Mouse (Mus musculus): ENCODE data around the gene Lbx2. TPM values are rescaled to one million over a fixed set of nuclear protein-coding genes. Genes with fewer than 3 reads are reported as not detected.

Gene Lbx2
- total and polyA plus RNA-seq, 2 experiments from 2014 or later: 0.26 TPM; not detected in 1

GRCm38 (mm10) chr6:83117616-83118015, 31.4 kb downstream of the Lbx2 start:
- no peak overlapping the region for H3K4me3 ChIP-seq (ENCODE audit: low read depth, low read length)
- H3K9me3 ChIP-seq (ENCODE audit: low read length): no peaks in the 10 kb centered on the region
- 90% methylated on average over 13 of the region's 13 CpGs for WGBS
- no peak for TF ChIP-seq CTCF (IDR thresholded peaks at IDR 0.05)
- H3K27ac ChIP-seq (ENCODE audit: low read depth, low read length): no peak overlapping the region
- no peak overlapping the region for H3K9ac ChIP-seq (replicated peaks; ENCODE audit: low read length, poor library complexity, severe bottlenecking)
- peaks cover 9% of the 10 kb centered on the region; the same call in 1 of the 2 replicates for H3K4me1 ChIP-seq (ENCODE audit: insufficient read depth, low read length)
- H3K27me3 ChIP-seq (ENCODE audit: insufficient read depth, low read length): no peaks in the 10 kb centered on the region
- no peak overlapping the region for H3K4me2 ChIP-seq (ENCODE audit: low read depth, low read length, poor library complexity, severe bottlenecking)
- DNase-seq (ENCODE audit: low spot score) (no peak), ATAC-seq (ENCODE audit: low FRiP score) (no peak)
- peaks cover 19% of the 10 kb centered on the region for H3K36me3 ChIP-seq (ENCODE audit: insufficient read depth, low read length)

GRCm38 (mm10) chr6:83118369-83118768, 32.2 kb downstream of the Lbx2 start:
- peaks cover 9% of the 10 kb centered on the region; the same call in 1 of the 2 replicates for H3K4me1 ChIP-seq (ENCODE audit: insufficient read depth, low read length)
- DNase-seq (ENCODE audit: low spot score): no peak
- no peaks in the 10 kb centered on the region for H3K27me3 ChIP-seq (ENCODE audit: insufficient read depth, low read length)
- H3K9ac ChIP-seq (replicated peaks; ENCODE audit: low read length, poor library complexity, severe bottlenecking): no peak overlapping the region
- no peak overlapping the region for H3K27ac ChIP-seq (ENCODE audit: low read depth, low read length)
- TF ChIP-seq CTCF (IDR thresholded peaks at IDR 0.05): no peak; the same call in 1 of the 2 replicates
- no peak for ATAC-seq (ENCODE audit: low FRiP score)
- peaks cover 19% of the 10 kb centered on the region for H3K36me3 ChIP-seq (ENCODE audit: insufficient read depth, low read length)
- no peak overlapping the region for H3K4me3 ChIP-seq (ENCODE audit: low read depth, low read length)
- H3K9me3 ChIP-seq (ENCODE audit: low read length): no peaks in the 10 kb centered on the region
- no peak overlapping the region for H3K4me2 ChIP-seq (ENCODE audit: low read depth, low read length, poor library complexity, severe bottlenecking)
- 83% methylated on average over 11 of the region's 11 CpGs for WGBS

- Histone ChIP-seq H3K36me3 (ENCODE audit: insufficient read depth, low read length) (peaks cover 19% of the 10 kb centered on the region), H3K4me2 (ENCODE audit: low read depth, low read length, poor library complexity, severe bottlenecking) (peak overlapping the region; percentile 95; the same call in 1 of the 2 replicates), H3K27ac (ENCODE audit: low read depth, low read length) (no peak overlapping the region), H3K4me3 (ENCODE audit: low read depth, low read length) (no peak overlapping the region), H3K9me3 (ENCODE audit: low read length) (no peaks in the 10 kb centered on the region), H3K27me3 (ENCODE audit: insufficient read depth, low read length) (no peaks in the 10 kb centered on the region), H3K4me1 (ENCODE audit: insufficient read depth, low read length) (peaks cover 9% of the 10 kb centered on the region; the same call in 1 of the 2 replicates), H3K9ac (replicated peaks; ENCODE audit: low read length, poor library complexity, severe bottlenecking) (no peak overlapping the region)
- no peak for ATAC-seq (ENCODE audit: low FRiP score)
- 83% methylated on average over 14 of the region's 14 CpGs for WGBS
- TF ChIP-seq CTCF (IDR thresholded peaks at IDR 0.05): no peak
- no peak for DNase-seq (ENCODE audit: low spot score)
Observed at GRCm38 (mm10) chr6:83118825-83119733, 32.9 kb downstream of the Lbx2 start.

GRCm38 (mm10) chr6:83119734-83120051, 33.5 kb downstream of the Lbx2 start:
- H3K4me1 ChIP-seq (ENCODE audit: insufficient read depth, low read length): peaks cover 9% of the 10 kb centered on the region; the same call in 1 of the 2 replicates
- no peak overlapping the region for H3K27ac ChIP-seq (ENCODE audit: low read depth, low read length)
- ATAC-seq (ENCODE audit: low FRiP score): no peak
- DNase-seq (ENCODE audit: low spot score): no peak
- H3K27me3 ChIP-seq (ENCODE audit: insufficient read depth, low read length): no peaks in the 10 kb centered on the region
- H3K4me3 ChIP-seq (ENCODE audit: low read depth, low read length): no peak overlapping the region
- no peak for TF ChIP-seq CTCF (IDR thresholded peaks at IDR 0.05)
- WGBS: 48% methylated on average over 7 of the region's 7 CpGs
- no peaks in the 10 kb centered on the region for H3K9me3 ChIP-seq (ENCODE audit: low read length)
- H3K4me2 ChIP-seq (ENCODE audit: low read depth, low read length, poor library complexity, severe bottlenecking): peak overlapping the region; percentile 95
- H3K36me3 ChIP-seq (ENCODE audit: insufficient read depth, low read length): peaks cover 19% of the 10 kb centered on the region
- no peak overlapping the region for H3K9ac ChIP-seq (replicated peaks; ENCODE audit: low read length, poor library complexity, severe bottlenecking)

GRCm38 (mm10) chr6:83120930-83121862, 35.0 kb downstream of the Lbx2 start, which contains the start of gene Wbp1:
TSS of gene Wbp1 (minus strand) at chr6:83121559.
- H3K4me3 ChIP-seq (ENCODE audit: low read depth, low read length): peak within 1 kb of the TSS; percentile 68
- H3K4me2 ChIP-seq (ENCODE audit: low read depth, low read length, poor library complexity, severe bottlenecking): peak within 1 kb of the TSS; percentile 95
- ATAC-seq (ENCODE audit: low FRiP score) (peak; percentile 94), DNase-seq (ENCODE audit: low spot score) (peak; percentile 99)
- peak within 1 kb of the TSS; percentile 94 for H3K27ac ChIP-seq (ENCODE audit: low read depth, low read length)
- peaks cover 19% of the 10 kb centered on the region for H3K36me3 ChIP-seq (ENCODE audit: insufficient read depth, low read length)
- no peaks in the 10 kb centered on the region for H3K9me3 ChIP-seq (ENCODE audit: low read length)
- no peaks in the 10 kb centered on the region for H3K27me3 ChIP-seq (ENCODE audit: insufficient read depth, low read length)
- H3K4me1 ChIP-seq (ENCODE audit: insufficient read depth, low read length): peaks cover 9% of the 10 kb centered on the region; the same call in 1 of the 2 replicates
- TF ChIP-seq CTCF (IDR thresholded peaks at IDR 0.05): peak; percentile 19; the same call in 1 of the 2 replicates
- under 1% methylated on average over 37 of the region's 38 CpGs for WGBS
- H3K9ac ChIP-seq (replicated peaks; ENCODE audit: low read length, poor library complexity, severe bottlenecking): peak within 1 kb of the TSS; percentile 83
